Mouse (Mus musculus) limb, embryonic 13.5 days (tissue): ENCODE data around the gene Fam129c. TPM values are rescaled to one million over a fixed set of nuclear protein-coding genes. Genes with fewer than 3 reads are reported as not detected.

Experiments used
- ATAC-seq: fragments of 200-750 bp; cut with Nextera tagmentation; 2 replicates; pipeline ENCODE4 v1.8.0; 2017; ENCODE audit warnings: low read depth, moderate number of reproducible peaks, moderate TSS enrichment; ENCODE audit not compliant: low FRiP score
- H3K27ac ChIP-seq: fragments of 300-500 bp; sonication (generic); 2 replicates; pipeline ENCODE4 v1.5.1; 2015; ENCODE audit warnings: inconsistent platforms, mild to moderate bottlenecking, moderate library complexity
- H3K27me3 ChIP-seq: fragments of 300-500 bp; sonication (generic); 2 replicates; pipeline ENCODE4 v1.6.1; 2015; ENCODE audit warnings: mild to moderate bottlenecking, inconsistent platforms
- H3K36me3 ChIP-seq: fragments of 300-500 bp; sonication (generic); 2 replicates; pipeline ENCODE4 v1.6.1; 2015; ENCODE audit warnings: inconsistent platforms, mild to moderate bottlenecking, moderate library complexity
- H3K4me1 ChIP-seq: fragments of 300-500 bp; sonication (generic); 2 replicates; pipeline ENCODE4 v1.6.1; 2015; ENCODE audit warnings: inconsistent platforms
- H3K4me2 ChIP-seq: fragments of 300-500 bp; sonication (generic); replicated peaks from 2 replicates; pipeline ENCODE4 v1.6.1; 2015; ENCODE audit warnings: inconsistent platforms, mild to moderate bottlenecking, moderate library complexity
- H3K4me3 ChIP-seq: fragments of 300-500 bp; sonication (generic); 2 replicates; pipeline ENCODE4 v1.5.1; 2015; ENCODE audit warnings: moderate library complexity, mild to moderate bottlenecking, inconsistent platforms
- H3K9ac ChIP-seq: fragments of 300-500 bp; sonication (generic); 2 replicates; pipeline ENCODE4 v1.6.1; 2015; ENCODE audit warnings: mild to moderate bottlenecking, inconsistent platforms
- H3K9me3 ChIP-seq: fragments of 300-500 bp; sonication (generic); 2 replicates; pipeline ENCODE4 v1.6.1; 2016; ENCODE audit warnings: inconsistent platforms
- WGBS: fragments of 180-500 bp; shearing (Covaris S2); methylation state at CpG from one replicate; pipeline ENCODE4 v1.1.7; 2015; 5-methylcytosine and 5-hydroxymethylcytosine counted together
- polyA plus RNA-seq: library from polyadenylated mRNA; unstranded; fragments of >200 nt; fragmentation: Nextera tagmentation; extraction: Ambion mirVana; gene quantifications from 2 replicates; pipeline ENCODE4 v1.2.1, GENCODE M21; 2015

Gene Fam129c
- polyA plus RNA-seq, 1 experiment from 2014 or later, result 5.7 TPM

GRCm38 (mm10) chr8:71566501-71566900 lies 30.9 kb upstream of the Fam129c start, which contains the start of gene Nxnl1:
Nxnl1 (minus strand) TSS chr8:71566601.
- Histone ChIP-seq H3K4me2 (no peak within 1 kb of the TSS), H3K4me3 (no peak within 1 kb of the TSS), H3K27ac (no peak within 1 kb of the TSS), H3K36me3 (no peaks in the 10 kb centered on the region), H3K9me3 (peaks cover 9% of the 10 kb centered on the region), H3K27me3 (peaks cover 75% of the 10 kb centered on the region), H3K4me1 (peaks cover 28% of the 10 kb centered on the region), H3K9ac (no peak within 1 kb of the TSS)
- no peak for ATAC-seq
- 68% methylated on average over 3 of the region's 3 CpGs for WGBS

GRCm38 (mm10) chr8:71567587-71567986 lies 29.9 kb upstream of the Fam129c start:
- no peak overlapping the region for H3K4me3 ChIP-seq
- ATAC-seq, result no peak
- peaks cover 34% of the 10 kb centered on the region for H3K4me1 ChIP-seq
- no peak overlapping the region for H3K9ac ChIP-seq
- peaks cover 64% of the 10 kb centered on the region for H3K27me3 ChIP-seq
- WGBS, result 68% methylated on average over 7 of the region's 7 CpGs
- peaks cover 9% of the 10 kb centered on the region for H3K9me3 ChIP-seq
- no peak overlapping the region for H3K27ac ChIP-seq
- H3K4me2 ChIP-seq, result no peak overlapping the region
- H3K36me3 ChIP-seq, result no peaks in the 10 kb centered on the region

- Histone ChIP-seq H3K27me3 (peaks cover 56% of the 10 kb centered on the region), H3K27ac (peak within 1 kb of the TSS; percentile 88), H3K36me3 (no peaks in the 10 kb centered on the region), H3K4me1 (peaks cover 35% of the 10 kb centered on the region), H3K9ac (peak within 1 kb of the TSS; percentile 64), H3K4me2 (peak within 1 kb of the TSS; percentile 79), H3K9me3 (peaks cover 9% of the 10 kb centered on the region), H3K4me3 (peak within 1 kb of the TSS; percentile 69)
- no peak for ATAC-seq
- 11% methylated on average over 13 of the region's 13 CpGs for WGBS
These were observed 29.0 kb upstream of the Fam129c start, which contains the start of gene Slc27a1 for GRCm38 (mm10) chr8:71568387-71568937. Slc27a1 (plus strand) TSS chr8:71568882.

GRCm38 (mm10) chr8:71568941-71569340 lies 28.5 kb upstream of the Fam129c start:
- Histone ChIP-seq H3K4me2 (peak overlapping the region; percentile 79), H3K9ac (peak overlapping the region; percentile 64; the same call in 1 of the 2 replicates), H3K27me3 (peaks cover 51% of the 10 kb centered on the region), H3K4me3 (peak overlapping the region; percentile 69), H3K27ac (peak overlapping the region; percentile 28; the same call in 1 of the 2 replicates), H3K4me1 (peaks cover 35% of the 10 kb centered on the region), H3K9me3 (peaks cover 7% of the 10 kb centered on the region), H3K36me3 (no peaks in the 10 kb centered on the region)
- WGBS, result 16% methylated on average over 6 of the region's 6 CpGs
- no peak for ATAC-seq

GRCm38 (mm10) chr8:71569366-71570290 lies 27.8 kb upstream of the Fam129c start:
- Histone ChIP-seq H3K27me3 (peaks cover 44% of the 10 kb centered on the region), H3K9ac (peak overlapping the region; percentile 64), H3K9me3 (no peaks in the 10 kb centered on the region), H3K27ac (peak overlapping the region; percentile 88), H3K4me3 (peak overlapping the region; percentile 69), H3K36me3 (no peaks in the 10 kb centered on the region), H3K4me2 (peak overlapping the region; percentile 79), H3K4me1 (peaks cover 35% of the 10 kb centered on the region)
- peak; percentile 79 for ATAC-seq
- WGBS, result under 1% methylated on average over 51 of the region's 51 CpGs

- H3K9me3 ChIP-seq, result no peaks in the 10 kb centered on the region
- H3K27me3 ChIP-seq, result peaks cover 37% of the 10 kb centered on the region
- H3K4me2 ChIP-seq, result peak overlapping the region; percentile 79
- peaks cover 35% of the 10 kb centered on the region for H3K4me1 ChIP-seq
- no peaks in the 10 kb centered on the region for H3K36me3 ChIP-seq
- peak overlapping the region; percentile 74 for H3K9ac ChIP-seq
- H3K27ac ChIP-seq, result peak overlapping the region; percentile 88
- peak overlapping the region; percentile 69 for H3K4me3 ChIP-seq
- peak; percentile 92 for ATAC-seq
- WGBS, result under 1% methylated on average over 41 of the region's 41 CpGs
These were observed 27.0 kb upstream of the Fam129c start for GRCm38 (mm10) chr8:71570291-71570954.

- no peaks in the 10 kb centered on the region for H3K36me3 ChIP-seq
- no peaks in the 10 kb centered on the region for H3K9me3 ChIP-seq
- H3K27me3 ChIP-seq, result peaks cover 20% of the 10 kb centered on the region
- peak overlapping the region; percentile 79 for H3K4me2 ChIP-seq
- H3K27ac ChIP-seq, result 0 out of 2 replicates have a peak overlapping the region, but pooled peaks have one; percentile 10
- no peak overlapping the region for H3K9ac ChIP-seq
- ATAC-seq, result no peak
- H3K4me1 ChIP-seq, result peaks cover 35% of the 10 kb centered on the region
- no peak overlapping the region for H3K4me3 ChIP-seq
- 83% methylated on average over 2 of the region's 2 CpGs for WGBS
These were observed 25.4 kb upstream of the Fam129c start for GRCm38 (mm10) chr8:71572077-71572476.

- no peak for ATAC-seq
- H3K4me1 ChIP-seq, result peaks cover 35% of the 10 kb centered on the region
- H3K9ac ChIP-seq, result peak overlapping the region; percentile 39; the same call in 1 of the 2 replicates
- peak overlapping the region; percentile 79 for H3K4me2 ChIP-seq
- 74% methylated on average over 9 of the region's 9 CpGs for WGBS
- peak overlapping the region; percentile 67 for H3K27ac ChIP-seq
- no peaks in the 10 kb centered on the region for H3K36me3 ChIP-seq
- no peaks in the 10 kb centered on the region for H3K9me3 ChIP-seq
- peak overlapping the region; percentile 15 for H3K4me3 ChIP-seq
- peaks cover 11% of the 10 kb centered on the region for H3K27me3 ChIP-seq
These were observed 24.4 kb upstream of the Fam129c start for GRCm38 (mm10) chr8:71572847-71573633.

- 72% methylated on average over 7 of the region's 7 CpGs for WGBS
- Histone ChIP-seq H3K4me1 (peaks cover 23% of the 10 kb centered on the region), H3K4me3 (no peak overlapping the region), H3K27me3 (no peaks in the 10 kb centered on the region; the same call in 1 of the 2 replicates), H3K36me3 (no peaks in the 10 kb centered on the region; the same call in 1 of the 2 replicates), H3K27ac (no peak overlapping the region), H3K9ac (no peak overlapping the region), H3K4me2 (no peak overlapping the region), H3K9me3 (no peaks in the 10 kb centered on the region)
- no peak for ATAC-seq
These were observed 23.0 kb upstream of the Fam129c start for GRCm38 (mm10) chr8:71574426-71574825.

- no peak overlapping the region for H3K4me2 ChIP-seq
- no peaks in the 10 kb centered on the region for H3K9me3 ChIP-seq
- no peak overlapping the region for H3K4me3 ChIP-seq
- H3K9ac ChIP-seq, result no peak overlapping the region
- peaks cover under 1% of the 10 kb centered on the region; the same call in 1 of the 2 replicates for H3K36me3 ChIP-seq
- ATAC-seq, result no peak
- H3K4me1 ChIP-seq, result peaks cover 23% of the 10 kb centered on the region
- no peaks in the 10 kb centered on the region; the same call in 1 of the 2 replicates for H3K27me3 ChIP-seq
- no peak overlapping the region for H3K27ac ChIP-seq
- WGBS, result 68% methylated on average over 1 of the region's 1 CpGs
These were observed 22.4 kb upstream of the Fam129c start for GRCm38 (mm10) chr8:71575020-71575419.

GRCm38 (mm10) chr8:71577856-71578387 lies 19.5 kb upstream of the Fam129c start:
- Histone ChIP-seq H3K4me1 (peaks cover 4% of the 10 kb centered on the region), H3K4me3 (no peak overlapping the region), H3K4me2 (no peak overlapping the region), H3K9ac (no peak overlapping the region), H3K27me3 (no peaks in the 10 kb centered on the region), H3K9me3 (no peaks in the 10 kb centered on the region), H3K27ac (no peak overlapping the region), H3K36me3 (peaks cover 21% of the 10 kb centered on the region)
- WGBS, result 75% methylated on average over 4 of the region's 4 CpGs
- ATAC-seq, result no peak
